Mouse (Mus musculus) hindbrain, embryonic 16.5 days (tissue): ENCODE data around the gene Abcc2. TPM values are rescaled to one million over a fixed set of nuclear protein-coding genes. Genes with fewer than 3 reads are reported as not detected.

Experiments
- ATAC-seq: fragments of 200-750 bp; cut with Nextera tagmentation; 2 replicates; pipeline ENCODE4 v1.8.0; 2017; ENCODE audit warnings: moderate TSS enrichment, moderate library complexity
- H3K27ac ChIP-seq: fragments of 300-500 bp; sonication (generic); 2 replicates; pipeline ENCODE4 v1.5.1; 2014; ENCODE audit warnings: low read depth, mild to moderate bottlenecking, control low read depth, low read length, moderate library complexity
- H3K27me3 ChIP-seq: fragments of 300-500 bp; sonication (generic); replicated peaks from 2 replicates; pipeline ENCODE4 v1.6.1; 2014; ENCODE audit warnings: low read length; ENCODE audit not compliant: control insufficient read depth, insufficient read depth
- H3K36me3 ChIP-seq: fragments of 300-500 bp; sonication (generic); 2 replicates; pipeline ENCODE4 v1.6.1; 2014; ENCODE audit warnings: mild to moderate bottlenecking, low read length, moderate library complexity, mixed read lengths; ENCODE audit not compliant: control insufficient read depth, insufficient read depth
- H3K4me1 ChIP-seq: fragments of 300-500 bp; sonication (generic); 2 replicates; pipeline ENCODE4 v1.6.1; 2014; ENCODE audit warnings: low read depth, low read length; ENCODE audit not compliant: control insufficient read depth, insufficient read depth
- H3K4me2 ChIP-seq: fragments of 300-500 bp; sonication (generic); 2 replicates; pipeline ENCODE4 v1.6.1; 2014; ENCODE audit warnings: mild to moderate bottlenecking, low read length, control low read depth, moderate library complexity
- H3K4me3 ChIP-seq: fragments of 300-500 bp; sonication (generic); 2 replicates; pipeline ENCODE4 v1.5.1; 2014; ENCODE audit warnings: mild to moderate bottlenecking, low read length, control low read depth, moderate library complexity
- H3K9ac ChIP-seq: fragments of 300-500 bp; sonication (generic); 2 replicates; pipeline ENCODE4 v1.6.1; 2014; ENCODE audit warnings: low read depth, mild to moderate bottlenecking, control low read depth, low read length, moderate library complexity
- H3K9me3 ChIP-seq: fragments of 300-500 bp; sonication (generic); 2 replicates; pipeline ENCODE4 v1.6.1; 2014; ENCODE audit warnings: mild to moderate bottlenecking, low read length, moderate library complexity; ENCODE audit not compliant: control insufficient read depth
- WGBS: fragments of 180-500 bp; shearing (Covaris S2); extraction: QIAGEN DNeasy Blood & Tissue Kit; methylation state at CpG from one replicate; pipeline ENCODE4 v1.1.7; 2014; 5-methylcytosine and 5-hydroxymethylcytosine counted together
- polyA plus RNA-seq: library from polyadenylated mRNA; unstranded; fragments of >200 nt; fragmentation: Nextera tagmentation; extraction: Ambion mirVana; gene quantifications from 2 replicates; pipeline ENCODE4 v1.2.1, GENCODE M21; 2015

Gene Abcc2
- polyA plus RNA-seq, 1 experiment from 2014 or later = 0.04 TPM

GRCm38 (mm10) chr19:43793951-43794350 lies 12.0 kb downstream of the Abcc2 start:
- H3K4me1 ChIP-seq = no peaks in the 10 kb centered on the region
- H3K4me2 ChIP-seq = no peak overlapping the region
- no peak overlapping the region for H3K9ac ChIP-seq
- H3K27me3 ChIP-seq = no peaks in the 10 kb centered on the region
- WGBS = 90% methylated on average over 1 of the region's 1 CpGs
- no peak overlapping the region for H3K4me3 ChIP-seq
- ATAC-seq = no peak
- H3K27ac ChIP-seq = no peak overlapping the region
- no peaks in the 10 kb centered on the region for H3K9me3 ChIP-seq
- H3K36me3 ChIP-seq = no peaks in the 10 kb centered on the region

GRCm38 (mm10) chr19:43795511-43795910 lies 13.5 kb downstream of the Abcc2 start:
- Histone ChIP-seq H3K27ac (no peak overlapping the region), H3K9me3 (no peaks in the 10 kb centered on the region), H3K4me1 (no peaks in the 10 kb centered on the region), H3K27me3 (no peaks in the 10 kb centered on the region), H3K4me3 (no peak overlapping the region), H3K9ac (no peak overlapping the region), H3K36me3 (no peaks in the 10 kb centered on the region), H3K4me2 (no peak overlapping the region)
- ATAC-seq = no peak
- 78% methylated on average over 8 of the region's 8 CpGs for WGBS

DNA sequence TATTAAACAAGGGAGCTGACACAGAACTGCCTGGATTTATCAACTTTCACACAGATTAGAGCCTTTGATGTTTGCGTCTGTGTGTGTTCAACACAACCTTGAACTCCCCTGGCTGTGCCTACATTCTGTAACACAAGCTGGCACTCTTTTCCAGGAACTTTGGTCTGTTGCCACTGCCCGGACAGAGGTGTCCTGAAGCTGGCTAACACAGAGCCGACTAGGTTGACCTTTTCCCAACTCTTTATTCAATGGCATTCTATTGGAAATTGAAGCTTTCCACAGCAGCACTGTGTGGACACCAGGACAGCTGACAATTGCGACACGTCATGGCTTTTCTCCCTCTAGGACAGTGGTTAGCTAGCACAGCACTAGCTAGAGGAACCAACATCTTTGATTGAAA lies 15.2 kb downstream of the Abcc2 start:
- H3K9me3 ChIP-seq = no peaks in the 10 kb centered on the region
- 73% methylated on average over 5 of the region's 5 CpGs for WGBS
- no peak overlapping the region for H3K4me3 ChIP-seq
- no peaks in the 10 kb centered on the region for H3K4me1 ChIP-seq
- H3K4me2 ChIP-seq = no peak overlapping the region
- ATAC-seq = no peak
- no peak overlapping the region for H3K27ac ChIP-seq
- no peaks in the 10 kb centered on the region for H3K36me3 ChIP-seq
- H3K9ac ChIP-seq = no peak overlapping the region
- H3K27me3 ChIP-seq = no peaks in the 10 kb centered on the region

DNA sequence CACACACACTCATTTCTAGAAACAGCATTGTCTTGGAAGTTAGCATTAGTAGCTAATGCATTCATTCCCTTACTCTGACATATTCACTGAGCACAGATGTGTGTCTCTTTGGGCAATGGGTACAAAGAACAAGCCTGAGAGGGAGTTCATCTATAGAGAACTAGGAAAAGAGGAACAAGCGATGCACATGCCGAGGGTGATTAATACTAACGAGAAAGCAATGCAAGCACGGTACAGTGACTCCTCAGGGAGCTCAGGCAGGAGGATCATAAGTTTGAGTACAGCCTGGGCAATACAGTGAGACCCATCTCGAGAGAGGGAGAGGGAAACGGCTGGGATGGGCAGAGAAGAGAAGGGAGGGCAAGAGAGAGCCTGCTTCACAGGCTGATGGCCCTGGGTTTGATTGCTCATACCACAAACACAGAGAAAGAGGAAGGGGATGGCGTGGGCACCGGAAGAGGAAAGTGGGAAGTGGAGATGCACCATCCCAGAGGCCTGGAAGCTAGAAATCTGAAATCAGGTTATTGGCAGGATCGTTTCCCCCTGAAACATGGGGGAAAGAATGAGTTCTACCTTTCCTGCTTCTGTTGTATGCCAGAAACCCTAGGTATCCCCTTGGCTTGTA lies 19.5 kb downstream of the Abcc2 start:
- Histone ChIP-seq H3K4me1 (no peaks in the 10 kb centered on the region), H3K27ac (no peak overlapping the region), H3K36me3 (no peaks in the 10 kb centered on the region), H3K9ac (no peak overlapping the region), H3K4me2 (no peak overlapping the region), H3K27me3 (no peaks in the 10 kb centered on the region), H3K9me3 (no peaks in the 10 kb centered on the region), H3K4me3 (no peak overlapping the region)
- 85% methylated on average over 9 of the region's 9 CpGs for WGBS
- ATAC-seq = no peak

GRCm38 (mm10) chr19:43803866-43804265 lies 21.9 kb downstream of the Abcc2 start:
- H3K4me2 ChIP-seq = no peak overlapping the region
- no peak for ATAC-seq
- no peaks in the 10 kb centered on the region for H3K9me3 ChIP-seq
- no peaks in the 10 kb centered on the region for H3K4me1 ChIP-seq
- H3K27me3 ChIP-seq = no peaks in the 10 kb centered on the region
- 86% methylated on average over 10 of the region's 10 CpGs for WGBS
- no peak overlapping the region for H3K4me3 ChIP-seq
- H3K9ac ChIP-seq = no peak overlapping the region
- no peak overlapping the region for H3K27ac ChIP-seq
- no peaks in the 10 kb centered on the region for H3K36me3 ChIP-seq

DNA sequence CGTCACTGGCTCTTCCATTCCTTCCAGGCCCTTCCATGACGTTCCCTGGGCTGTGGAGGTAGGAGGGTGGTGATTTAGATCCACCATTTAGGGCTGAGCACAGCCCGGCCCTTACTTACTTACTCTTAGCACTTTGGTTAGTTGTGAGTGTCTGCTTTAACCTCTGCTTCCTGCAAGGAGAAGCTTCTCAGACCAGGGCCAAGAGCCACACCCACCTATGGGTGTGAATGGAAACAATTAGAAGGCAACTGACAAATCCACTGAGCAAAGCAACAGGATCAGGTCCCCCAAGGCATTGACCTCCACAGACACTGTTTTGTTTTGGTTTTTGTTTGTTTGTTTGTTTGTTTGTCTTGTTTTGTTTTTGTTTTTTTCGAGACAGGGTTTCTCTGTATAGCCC lies 27.3 kb downstream of the Abcc2 start:
- Histone ChIP-seq H3K9ac (no peak overlapping the region), H3K4me1 (no peaks in the 10 kb centered on the region), H3K36me3 (no peaks in the 10 kb centered on the region), H3K4me2 (no peak overlapping the region), H3K27me3 (no peaks in the 10 kb centered on the region), H3K9me3 (no peaks in the 10 kb centered on the region), H3K4me3 (no peak overlapping the region), H3K27ac (no peak overlapping the region)
- ATAC-seq = no peak
- WGBS = 41% methylated on average over 4 of the region's 4 CpGs

DNA sequence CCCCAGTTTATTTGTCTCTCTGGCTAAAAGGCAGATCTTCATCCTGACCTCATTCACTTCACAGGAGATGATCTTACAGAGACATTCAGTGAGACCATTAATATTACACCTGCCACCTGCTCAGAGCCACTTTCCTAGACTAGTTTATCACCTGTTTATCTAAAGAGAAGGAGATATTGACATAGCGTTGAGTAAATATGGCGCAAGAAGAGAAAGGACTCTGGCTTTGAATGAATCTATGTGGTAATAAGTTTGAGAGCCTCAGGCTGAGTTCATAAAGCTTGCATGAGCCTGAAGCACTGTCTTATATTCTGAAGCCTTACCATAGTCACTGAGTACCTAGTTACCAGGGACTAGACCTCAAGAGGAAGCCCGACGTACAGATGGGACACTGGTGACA lies 29.4 kb downstream of the Abcc2 start:
- 96% methylated on average over 4 of the region's 4 CpGs for WGBS
- no peaks in the 10 kb centered on the region for H3K4me1 ChIP-seq
- H3K4me3 ChIP-seq = no peak overlapping the region
- H3K4me2 ChIP-seq = no peak overlapping the region
- no peaks in the 10 kb centered on the region for H3K36me3 ChIP-seq
- no peak overlapping the region for H3K9ac ChIP-seq
- no peak overlapping the region for H3K27ac ChIP-seq
- no peaks in the 10 kb centered on the region for H3K9me3 ChIP-seq
- ATAC-seq = no peak
- no peaks in the 10 kb centered on the region for H3K27me3 ChIP-seq

- Histone ChIP-seq H3K4me2 (no peak overlapping the region), H3K9ac (no peak overlapping the region), H3K9me3 (no peaks in the 10 kb centered on the region), H3K4me3 (no peak overlapping the region), H3K27me3 (no peaks in the 10 kb centered on the region), H3K27ac (no peak overlapping the region), H3K36me3 (no peaks in the 10 kb centered on the region), H3K4me1 (no peaks in the 10 kb centered on the region)
- no peak for ATAC-seq
- WGBS = 89% methylated on average over 10 of the region's 10 CpGs
Observed at GRCm38 (mm10) chr19:43813315-43813714, 31.3 kb downstream of the Abcc2 start.

GRCm38 (mm10) chr19:43815661-43816414 lies 33.8 kb downstream of the Abcc2 start:
- H3K4me2 ChIP-seq = peak overlapping the region; percentile 31
- no peaks in the 10 kb centered on the region for H3K36me3 ChIP-seq
- no peak overlapping the region for H3K9ac ChIP-seq
- no peaks in the 10 kb centered on the region for H3K27me3 ChIP-seq
- H3K9me3 ChIP-seq = no peaks in the 10 kb centered on the region
- no peaks in the 10 kb centered on the region for H3K4me1 ChIP-seq
- no peak overlapping the region for H3K27ac ChIP-seq
- ATAC-seq = no peak
- WGBS = 70% methylated on average over 14 of the region's 14 CpGs
- H3K4me3 ChIP-seq = no peak overlapping the region
